Mouse (Mus musculus) midbrain, postnatal 0 days (tissue): ENCODE measurements around the gene Prkcq. TPM values are rescaled to one million over a fixed set of nuclear protein-coding genes. Genes with fewer than 3 reads are reported as not detected.
A peak's percentile ranks its signal among the peaks of the same experiment; 100 is the strongest.

Source experiments
- ATAC-seq: fragments of 200-750 bp; cut with Nextera tagmentation; 2 replicates; pipeline ENCODE4 v1.8.0; 2017; ENCODE audit warnings: moderate number of reproducible peaks, mild to moderate bottlenecking, moderate TSS enrichment, moderate library complexity; ENCODE audit not compliant: low FRiP score
- DNase-seq: peaks from one replicate; pipeline ENCODE4 v3.0.0-alpha.2; 2015; ENCODE audit warnings: low spot score
- H3K27ac ChIP-seq: fragments of 300-500 bp; sonication (generic); 2 replicates; pipeline ENCODE4 v1.5.1; 2014; ENCODE audit warnings: low read depth, mild to moderate bottlenecking, low read length, mixed read lengths
- H3K27me3 ChIP-seq: fragments of 300-500 bp; sonication (generic); 2 replicates; pipeline ENCODE4 v1.6.1; 2014; ENCODE audit warnings: low read length, control low read depth, mixed read lengths; ENCODE audit not compliant: insufficient read depth
- H3K36me3 ChIP-seq: fragments of 300-500 bp; sonication (generic); 2 replicates; pipeline ENCODE4 v1.6.1; 2014; ENCODE audit warnings: low read length, control low read depth, mixed read lengths; ENCODE audit not compliant: insufficient read depth
- H3K4me1 ChIP-seq: fragments of 300-500 bp; sonication (generic); 2 replicates; pipeline ENCODE4 v1.6.1; 2014; ENCODE audit warnings: mild to moderate bottlenecking, control low read depth, antibody characterized with exemption, low read length, mixed read lengths; ENCODE audit not compliant: insufficient read depth
- H3K4me2 ChIP-seq: fragments of 300-500 bp; sonication (generic); 2 replicates; pipeline ENCODE4 v1.6.1; 2014; ENCODE audit warnings: low read depth, mild to moderate bottlenecking, low read length, mixed read lengths; ENCODE audit not compliant: poor library complexity, severe bottlenecking
- H3K4me3 ChIP-seq: fragments of 300-500 bp; sonication (generic); 2 replicates; pipeline ENCODE4 v1.5.1; 2014; ENCODE audit warnings: low read depth, mild to moderate bottlenecking, low read length, moderate library complexity
- H3K9ac ChIP-seq: fragments of 300-500 bp; sonication (generic); replicated peaks from 2 replicates; pipeline ENCODE4 v1.6.1; 2014; ENCODE audit warnings: mild to moderate bottlenecking, low read length, moderate library complexity, mixed read lengths; ENCODE audit not compliant: poor library complexity, severe bottlenecking
- H3K9me3 ChIP-seq: fragments of 300-500 bp; sonication (generic); 2 replicates; pipeline ENCODE4 v1.6.1; 2016; ENCODE audit warnings: low read length, control low read depth
- CTCF ChIP-seq: IDR thresholded peaks from 2 replicates; pipeline ENCODE4 v1.5.1; 2016; ENCODE audit warnings: antibody characterized with exemption, mild to moderate bottlenecking
- WGBS: fragments of 180-500 bp; shearing (Covaris S2); extraction: QIAGEN DNeasy Blood & Tissue Kit; methylation state at CpG from one replicate; pipeline ENCODE4 v1.1.7; 2014; 5-methylcytosine and 5-hydroxymethylcytosine counted together
- polyA plus RNA-seq: library from polyadenylated mRNA; unstranded; fragments of >200 nt; fragmentation: Nextera tagmentation; extraction: Ambion mirVana; gene quantifications from 2 replicates; pipeline ENCODE4 v1.2.1, GENCODE M21; 2015
- total RNA-seq: library from RNA; depleted of rRNA; stranded (reverse); fragments of >200 nt; gene quantifications from 2 replicates; pipeline ENCODE4 v1.2.3, GENCODE M21; 2014

The Prkcq gene
- total and polyA plus RNA-seq, 2 experiments from 2014 or later, result 7.1 to 8.2 TPM

DNA sequence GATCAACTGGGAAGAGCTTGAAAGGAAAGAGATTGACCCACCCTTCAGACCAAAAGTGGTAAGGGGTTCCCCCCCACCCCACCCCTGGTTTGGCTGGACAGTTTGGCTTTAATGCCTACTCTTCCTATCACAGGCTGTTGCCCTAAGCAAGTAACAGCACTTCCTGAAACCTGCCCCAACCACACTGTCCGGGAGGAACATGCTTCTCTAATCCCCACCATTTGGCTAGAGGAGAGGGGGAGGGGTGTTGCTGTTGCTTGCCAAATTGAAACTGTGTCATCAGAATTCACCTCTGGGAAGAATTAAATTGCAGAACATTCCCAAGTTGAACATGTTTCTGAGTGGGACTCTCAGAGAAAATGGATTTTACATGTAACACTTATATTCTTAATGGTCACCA, 127.5 kb downstream of the Prkcq start:
- no peaks in the 10 kb centered on the region for H3K36me3 ChIP-seq
- DNase-seq (no peak), ATAC-seq (no peak)
- H3K4me3 ChIP-seq, result no peak overlapping the region
- H3K4me2 ChIP-seq, result no peak overlapping the region
- H3K9ac ChIP-seq, result no peak overlapping the region
- no peak for TF ChIP-seq CTCF
- no peak overlapping the region for H3K27ac ChIP-seq
- 20% methylated on average over 1 of the region's 1 CpGs for WGBS
- H3K27me3 ChIP-seq, result no peaks in the 10 kb centered on the region
- no peaks in the 10 kb centered on the region for H3K4me1 ChIP-seq
- H3K9me3 ChIP-seq, result no peaks in the 10 kb centered on the region

DNA sequence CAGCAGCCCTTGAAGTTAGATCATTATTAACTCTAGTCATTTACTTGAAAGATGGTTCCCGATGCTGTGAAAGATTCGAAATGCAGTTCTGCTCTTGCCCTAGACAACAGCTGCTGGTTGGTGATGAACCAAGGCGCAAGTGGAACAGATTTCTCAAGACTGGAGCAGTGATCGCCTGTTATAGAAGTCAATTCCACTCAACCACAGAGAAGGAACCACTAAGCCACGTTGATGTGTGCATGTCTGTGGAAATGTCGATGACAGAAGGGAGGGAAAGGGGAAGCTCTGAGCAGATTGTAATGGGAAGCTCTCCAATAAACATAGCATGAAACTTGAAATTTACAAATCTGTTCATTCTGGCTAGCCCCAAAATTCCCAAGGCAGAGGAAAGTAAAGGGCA, 128.5 kb downstream of the Prkcq start:
- no peak for ATAC-seq
- 90% methylated on average over 6 of the region's 6 CpGs for WGBS
- DNase-seq, result no peak
- Histone ChIP-seq H3K27ac (no peak overlapping the region), H3K36me3 (no peaks in the 10 kb centered on the region), H3K9ac (no peak overlapping the region), H3K4me2 (no peak overlapping the region), H3K9me3 (no peaks in the 10 kb centered on the region), H3K27me3 (no peaks in the 10 kb centered on the region), H3K4me1 (no peaks in the 10 kb centered on the region), H3K4me3 (no peak overlapping the region)
- TF ChIP-seq CTCF, result no peak

DNA sequence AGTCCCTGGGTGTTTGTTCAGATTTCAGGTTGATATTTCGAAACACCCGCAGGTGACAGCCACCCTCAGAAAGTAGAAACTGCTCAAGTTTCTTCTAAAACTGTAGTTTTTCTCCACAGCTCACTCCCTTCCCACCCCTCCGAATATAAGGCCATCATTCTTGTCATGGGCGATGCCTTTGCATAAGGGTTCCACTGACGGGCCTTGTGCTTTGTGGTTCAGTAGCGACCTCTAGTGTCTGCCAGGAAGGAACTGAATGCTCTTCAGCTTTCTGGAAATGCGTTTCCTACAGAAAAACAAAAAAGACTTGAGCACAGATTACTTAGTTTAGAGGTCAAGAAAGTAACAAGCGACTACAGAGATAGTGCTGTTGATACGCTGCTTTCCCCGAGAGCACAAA, 148.3 kb downstream of the Prkcq start:
- Histone ChIP-seq H3K9ac (no peak overlapping the region), H3K27me3 (no peaks in the 10 kb centered on the region), H3K4me1 (no peaks in the 10 kb centered on the region), H3K9me3 (no peaks in the 10 kb centered on the region), H3K27ac (no peak overlapping the region), H3K36me3 (no peaks in the 10 kb centered on the region), H3K4me3 (no peak overlapping the region), H3K4me2 (no peak overlapping the region)
- DNase-seq (peak; percentile 83), ATAC-seq (0 out of 2 replicates have a peak, but pooled peaks have one; percentile 72)
- WGBS, result 41% methylated on average over 10 of the region's 10 CpGs
- peak; percentile 86 for TF ChIP-seq CTCF

DNA sequence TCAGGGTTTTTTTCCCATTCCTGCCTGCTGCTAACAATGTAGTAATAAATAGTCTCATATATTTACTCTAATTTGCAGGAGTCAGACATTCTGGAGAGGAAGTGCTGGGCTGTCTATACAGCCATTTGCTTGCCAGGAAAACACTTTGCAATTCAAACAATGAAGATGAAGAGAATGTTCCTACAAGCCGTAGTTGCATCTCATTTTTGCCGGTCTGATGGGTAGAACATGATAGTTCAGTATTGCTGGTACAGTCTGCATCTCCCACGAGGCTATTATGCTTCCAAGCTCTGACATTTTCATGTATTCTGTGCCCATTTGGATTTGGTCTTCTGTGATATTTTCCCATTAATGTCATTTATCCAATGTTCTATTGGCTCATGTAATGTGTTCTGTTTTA, 150.5 kb downstream of the Prkcq start:
- Histone ChIP-seq H3K4me1 (no peaks in the 10 kb centered on the region), H3K9ac (no peak overlapping the region), H3K9me3 (no peaks in the 10 kb centered on the region), H3K4me2 (no peak overlapping the region), H3K27me3 (no peaks in the 10 kb centered on the region), H3K4me3 (no peak overlapping the region), H3K27ac (no peak overlapping the region), H3K36me3 (no peaks in the 10 kb centered on the region)
- WGBS, result 80% methylated on average over 3 of the region's 3 CpGs
- TF ChIP-seq CTCF, result no peak
- DNase-seq (no peak), ATAC-seq (no peak)

DNA sequence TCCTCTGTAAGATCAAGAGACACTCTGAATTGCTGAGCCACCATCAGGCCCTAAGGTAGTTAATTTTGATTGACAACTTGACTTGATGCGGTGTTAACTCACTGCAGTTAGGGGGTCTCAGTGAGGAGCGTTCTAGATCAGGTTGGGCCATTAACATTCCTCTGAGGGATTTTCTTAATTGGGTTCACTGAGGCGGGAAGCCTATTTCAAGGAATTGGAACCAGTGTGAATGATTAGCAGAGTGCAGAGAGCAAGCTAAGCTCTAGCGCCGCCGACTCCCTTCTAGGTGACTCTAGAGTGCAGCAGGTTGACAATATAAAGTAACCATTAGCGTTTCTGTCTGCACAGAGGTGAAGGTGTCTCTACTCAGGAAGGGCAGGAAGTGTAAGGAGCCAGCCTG, 155.4 kb downstream of the Prkcq start:
- no peak overlapping the region for H3K4me3 ChIP-seq
- H3K27ac ChIP-seq, result no peak overlapping the region
- H3K27me3 ChIP-seq, result no peaks in the 10 kb centered on the region
- H3K9me3 ChIP-seq, result no peaks in the 10 kb centered on the region
- H3K9ac ChIP-seq, result no peak overlapping the region
- TF ChIP-seq CTCF, result no peak
- H3K36me3 ChIP-seq, result no peaks in the 10 kb centered on the region
- WGBS, result 63% methylated on average over 7 of the region's 7 CpGs
- DNase-seq (no peak), ATAC-seq (no peak)
- H3K4me2 ChIP-seq, result no peak overlapping the region
- no peaks in the 10 kb centered on the region for H3K4me1 ChIP-seq

DNA sequence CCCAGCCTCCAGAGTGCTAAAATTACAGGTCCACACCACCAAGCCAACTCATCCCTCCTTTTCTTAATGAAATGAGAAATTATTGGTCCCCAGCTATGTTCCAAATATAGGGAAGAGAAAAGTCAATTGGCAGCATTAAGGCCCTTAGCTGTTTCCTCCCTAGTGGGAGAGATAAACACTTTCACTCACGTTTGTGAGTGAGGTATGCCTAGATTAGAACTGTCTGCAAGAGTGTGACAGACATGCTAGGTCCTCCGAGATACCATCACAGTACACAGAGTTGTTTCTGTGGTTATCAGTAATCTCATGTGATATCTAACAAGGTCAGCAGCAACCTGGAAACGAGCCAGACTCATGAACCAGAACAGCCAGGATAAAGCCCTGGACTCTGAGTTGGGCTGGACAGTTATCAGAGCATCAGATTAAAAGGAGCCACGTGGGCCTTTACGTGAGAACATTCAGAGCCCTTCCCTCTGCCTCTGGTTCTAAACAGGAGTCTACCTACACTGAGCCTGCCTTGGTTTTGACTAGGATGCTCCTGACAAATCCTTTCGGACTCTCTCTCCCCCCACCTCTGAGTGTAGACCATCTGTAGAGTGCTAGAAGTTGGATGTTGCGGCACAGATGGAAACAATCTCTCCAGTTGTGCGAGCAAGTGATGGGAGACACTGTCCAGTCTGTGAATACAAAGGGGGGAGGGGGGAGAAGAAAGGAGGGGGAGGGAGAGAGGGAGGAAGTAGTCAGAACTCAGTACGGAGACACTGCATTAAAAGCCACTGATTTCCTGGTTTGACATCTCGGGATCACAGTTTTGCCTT, 157.7 kb downstream of the Prkcq start:
- TF ChIP-seq CTCF, result no peak
- Histone ChIP-seq H3K4me1 (no peaks in the 10 kb centered on the region), H3K36me3 (no peaks in the 10 kb centered on the region), H3K4me3 (no peak overlapping the region), H3K27ac (no peak overlapping the region), H3K9ac (no peak overlapping the region), H3K9me3 (no peaks in the 10 kb centered on the region), H3K27me3 (no peaks in the 10 kb centered on the region), H3K4me2 (no peak overlapping the region)
- WGBS, result 70% methylated on average over 10 of the region's 10 CpGs
- no peak for ATAC-seq
- DNase-seq, result no peak
